Mouse (Mus musculus): ENCODE measurements around the gene Mcts1. TPM values are rescaled to one million over a fixed set of nuclear protein-coding genes. Genes with fewer than 3 reads are reported as not detected.

Gene Mcts1
- polyA plus RNA-seq (2012; ENCODE audit: low replicate concordance) = 0.79 and 1.8 TPM in 2 replicates

GRCm38 (mm10) chrX:38600177-38600994 is at the start of gene Mcts1:
TSS of gene Mcts1 (plus strand) at chrX:38600578.

GRCm38 (mm10) chrX:38576078-38576477 is 24.3 kb upstream of the Mcts1 start, which contains the start of gene Cul4b:
TSS of gene Cul4b (minus strand) at chrX:38576196.

GRCm38 (mm10) chrX:38634801-38635637 is 34.6 kb downstream of the Mcts1 start, which contains the start of gene C1galt1c1:
TSS of gene C1galt1c1 (minus strand) at chrX:38635087.

Other genes starting within 250 kb of the Mcts1 start
- 3.5 and 12.1 TPM in 2 replicates for gene Lamp2, start 144.1 kb upstream of the Mcts1 start, polyA plus RNA-seq (2012; ENCODE audit: low replicate concordance)
- 9.1 and 13.1 TPM in 2 replicates for gene Cul4b, start 24.4 kb upstream of the Mcts1 start, polyA plus RNA-seq (2012; ENCODE audit: low replicate concordance)
- 0.97 and 1.1 TPM in 2 replicates for gene C1galt1c1, start 34.5 kb downstream of the Mcts1 start, polyA plus RNA-seq (2012; ENCODE audit: low replicate concordance)
- gene 6030498E09Rik, start 172.1 kb downstream of the Mcts1 start, polyA plus RNA-seq (2012; ENCODE audit: low replicate concordance) = not detected in 2 replicates

All from hematopoietic multipotent progenitor cell, adult 10-12 weeks (in vitro differentiated cells).